Mouse (Mus musculus): ENCODE data around the gene Ints13. TPM values are rescaled to one million over a fixed set of nuclear protein-coding genes. Genes with fewer than 3 reads are reported as not detected.

Ints13 gene
- 40.3 and 53.9 TPM in 2 replicates for polyA plus RNA-seq (2015; fragmentation: Nextera tagmentation; extraction: Ambion mirVana)

- Histone ChIP-seq H3K27ac (ENCODE audit: low read length) (peak within 1 kb of the TSS; percentile 97), H3K4me1 (ENCODE audit: control insufficient read depth, insufficient read depth, low read length) (peaks cover 38% of the 10 kb centered on the region), H3K36me3 (ENCODE audit: control insufficient read depth, insufficient read depth, low read length) (no peaks in the 10 kb centered on the region), H3K9me3 (replicated peaks; ENCODE audit: control insufficient read depth, low read length, poor library complexity, severe bottlenecking) (no peaks in the 10 kb centered on the region), H3K9ac (ENCODE audit: low read depth, low read length) (peak within 1 kb of the TSS; percentile 92), H3K4me3 (ENCODE audit: low read depth, low read length) (peak within 1 kb of the TSS; percentile 84), H3K4me2 (ENCODE audit: low read length) (peak within 1 kb of the TSS; percentile 91), H3K27me3 (ENCODE audit: control insufficient read depth, insufficient read depth, low read depth, low read length) (no peaks in the 10 kb centered on the region)
- peak; percentile 96 for ATAC-seq
- under 1% methylated on average over 76 of the region's 77 CpGs for WGBS
These were observed at the start of gene Ints13 for GRCm38 (mm10) chr6:146577310-146578109. Gene Ints13, minus strand, starts transcription at chr6:146577835.

- H3K4me1 ChIP-seq (ENCODE audit: control insufficient read depth, insufficient read depth, low read length) = no peaks in the 10 kb centered on the region
- ATAC-seq = no peak
- no peak overlapping the region for H3K4me3 ChIP-seq (ENCODE audit: low read depth, low read length)
- no peak overlapping the region for H3K9ac ChIP-seq (ENCODE audit: low read depth, low read length)
- H3K36me3 ChIP-seq (ENCODE audit: control insufficient read depth, insufficient read depth, low read length) = peaks cover 13% of the 10 kb centered on the region
- no peak overlapping the region for H3K4me2 ChIP-seq (ENCODE audit: low read length)
- H3K9me3 ChIP-seq (replicated peaks; ENCODE audit: control insufficient read depth, low read length, poor library complexity, severe bottlenecking) = no peaks in the 10 kb centered on the region
- 91% methylated on average over 2 of the region's 2 CpGs for WGBS
- H3K27ac ChIP-seq (ENCODE audit: low read length) = no peak overlapping the region
- H3K27me3 ChIP-seq (ENCODE audit: control insufficient read depth, insufficient read depth, low read depth, low read length) = no peaks in the 10 kb centered on the region
These were observed 39.0 kb upstream of the Ints13 start for GRCm38 (mm10) chr6:146616670-146617069.

- no peak for ATAC-seq
- H3K27ac ChIP-seq (ENCODE audit: low read length) = no peak overlapping the region
- H3K9me3 ChIP-seq (replicated peaks; ENCODE audit: control insufficient read depth, low read length, poor library complexity, severe bottlenecking) = no peaks in the 10 kb centered on the region
- WGBS = 95% methylated on average over 8 of the region's 8 CpGs
- no peak overlapping the region for H3K4me2 ChIP-seq (ENCODE audit: low read length)
- no peak overlapping the region for H3K9ac ChIP-seq (ENCODE audit: low read depth, low read length)
- H3K4me3 ChIP-seq (ENCODE audit: low read depth, low read length) = no peak overlapping the region
- peaks cover 13% of the 10 kb centered on the region for H3K36me3 ChIP-seq (ENCODE audit: control insufficient read depth, insufficient read depth, low read length)
- no peaks in the 10 kb centered on the region for H3K27me3 ChIP-seq (ENCODE audit: control insufficient read depth, insufficient read depth, low read depth, low read length)
- no peaks in the 10 kb centered on the region for H3K4me1 ChIP-seq (ENCODE audit: control insufficient read depth, insufficient read depth, low read length)
These were observed 38.3 kb upstream of the Ints13 start for GRCm38 (mm10) chr6:146615891-146616290.

GRCm38 (mm10) chr6:146614541-146614940 lies 36.9 kb upstream of the Ints13 start:
- no peaks in the 10 kb centered on the region for H3K27me3 ChIP-seq (ENCODE audit: control insufficient read depth, insufficient read depth, low read depth, low read length)
- H3K4me2 ChIP-seq (ENCODE audit: low read length) = no peak overlapping the region
- H3K4me3 ChIP-seq (ENCODE audit: low read depth, low read length) = no peak overlapping the region
- peaks cover 15% of the 10 kb centered on the region for H3K36me3 ChIP-seq (ENCODE audit: control insufficient read depth, insufficient read depth, low read length)
- no peaks in the 10 kb centered on the region for H3K4me1 ChIP-seq (ENCODE audit: control insufficient read depth, insufficient read depth, low read length)
- whole genome bisulfite sequencing = 95% methylated on average over 5 of the region's 5 CpGs
- no peak overlapping the region for H3K27ac ChIP-seq (ENCODE audit: low read length)
- no peak for ATAC-seq
- H3K9ac ChIP-seq (ENCODE audit: low read depth, low read length) = no peak overlapping the region
- H3K9me3 ChIP-seq (replicated peaks; ENCODE audit: control insufficient read depth, low read length, poor library complexity, severe bottlenecking) = no peaks in the 10 kb centered on the region

GRCm38 (mm10) chr6:146613907-146614306 lies 36.3 kb upstream of the Ints13 start:
- Histone ChIP-seq H3K9ac (ENCODE audit: low read depth, low read length) (no peak overlapping the region), H3K36me3 (ENCODE audit: control insufficient read depth, insufficient read depth, low read length) (peaks cover 21% of the 10 kb centered on the region), H3K9me3 (replicated peaks; ENCODE audit: control insufficient read depth, low read length, poor library complexity, severe bottlenecking) (no peaks in the 10 kb centered on the region), H3K4me2 (ENCODE audit: low read length) (no peak overlapping the region), H3K4me3 (ENCODE audit: low read depth, low read length) (no peak overlapping the region), H3K4me1 (ENCODE audit: control insufficient read depth, insufficient read depth, low read length) (no peaks in the 10 kb centered on the region), H3K27ac (ENCODE audit: low read length) (no peak overlapping the region), H3K27me3 (ENCODE audit: control insufficient read depth, insufficient read depth, low read depth, low read length) (no peaks in the 10 kb centered on the region)
- WGBS = 91% methylated on average over 5 of the region's 5 CpGs
- no peak for ATAC-seq

GRCm38 (mm10) chr6:146612736-146613135 lies 35.1 kb upstream of the Ints13 start:
- Histone ChIP-seq H3K9ac (ENCODE audit: low read depth, low read length) (no peak overlapping the region), H3K27ac (ENCODE audit: low read length) (no peak overlapping the region), H3K4me1 (ENCODE audit: control insufficient read depth, insufficient read depth, low read length) (no peaks in the 10 kb centered on the region), H3K9me3 (replicated peaks; ENCODE audit: control insufficient read depth, low read length, poor library complexity, severe bottlenecking) (no peaks in the 10 kb centered on the region), H3K4me3 (ENCODE audit: low read depth, low read length) (no peak overlapping the region), H3K27me3 (ENCODE audit: control insufficient read depth, insufficient read depth, low read depth, low read length) (no peaks in the 10 kb centered on the region), H3K4me2 (ENCODE audit: low read length) (no peak overlapping the region), H3K36me3 (ENCODE audit: control insufficient read depth, insufficient read depth, low read length) (peaks cover 19% of the 10 kb centered on the region)
- ATAC-seq = no peak
- WGBS = 88% methylated on average over 5 of the region's 5 CpGs

- Histone ChIP-seq H3K27ac (ENCODE audit: low read length) (no peak overlapping the region), H3K4me2 (ENCODE audit: low read length) (no peak overlapping the region), H3K27me3 (ENCODE audit: control insufficient read depth, insufficient read depth, low read depth, low read length) (no peaks in the 10 kb centered on the region), H3K4me1 (ENCODE audit: control insufficient read depth, insufficient read depth, low read length) (no peaks in the 10 kb centered on the region), H3K36me3 (ENCODE audit: control insufficient read depth, insufficient read depth, low read length) (peaks cover 25% of the 10 kb centered on the region), H3K9me3 (replicated peaks; ENCODE audit: control insufficient read depth, low read length, poor library complexity, severe bottlenecking) (no peaks in the 10 kb centered on the region), H3K9ac (ENCODE audit: low read depth, low read length) (no peak overlapping the region), H3K4me3 (ENCODE audit: low read depth, low read length) (no peak overlapping the region)
- ATAC-seq = no peak
- WGBS = 94% methylated on average over 7 of the region's 7 CpGs
These were observed 34.3 kb upstream of the Ints13 start for GRCm38 (mm10) chr6:146611897-146612296.

- no peak overlapping the region for H3K9ac ChIP-seq (ENCODE audit: low read depth, low read length)
- no peaks in the 10 kb centered on the region for H3K9me3 ChIP-seq (replicated peaks; ENCODE audit: control insufficient read depth, low read length, poor library complexity, severe bottlenecking)
- no peak overlapping the region for H3K27ac ChIP-seq (ENCODE audit: low read length)
- H3K4me1 ChIP-seq (ENCODE audit: control insufficient read depth, insufficient read depth, low read length) = no peaks in the 10 kb centered on the region
- WGBS = 93% methylated on average over 6 of the region's 6 CpGs
- no peak for ATAC-seq
- H3K36me3 ChIP-seq (ENCODE audit: control insufficient read depth, insufficient read depth, low read length) = peaks cover 24% of the 10 kb centered on the region
- no peaks in the 10 kb centered on the region for H3K27me3 ChIP-seq (ENCODE audit: control insufficient read depth, insufficient read depth, low read depth, low read length)
- H3K4me2 ChIP-seq (ENCODE audit: low read length) = no peak overlapping the region
- H3K4me3 ChIP-seq (ENCODE audit: low read depth, low read length) = no peak overlapping the region
These were observed 33.8 kb upstream of the Ints13 start for GRCm38 (mm10) chr6:146611385-146611784.

- Histone ChIP-seq H3K4me1 (ENCODE audit: control insufficient read depth, insufficient read depth, low read length) (no peaks in the 10 kb centered on the region), H3K27ac (ENCODE audit: low read length) (no peak overlapping the region), H3K4me3 (ENCODE audit: low read depth, low read length) (no peak overlapping the region), H3K36me3 (ENCODE audit: control insufficient read depth, insufficient read depth, low read length) (peaks cover 41% of the 10 kb centered on the region), H3K27me3 (ENCODE audit: control insufficient read depth, insufficient read depth, low read depth, low read length) (no peaks in the 10 kb centered on the region), H3K9me3 (replicated peaks; ENCODE audit: control insufficient read depth, low read length, poor library complexity, severe bottlenecking) (no peaks in the 10 kb centered on the region), H3K9ac (ENCODE audit: low read depth, low read length) (no peak overlapping the region), H3K4me2 (ENCODE audit: low read length) (no peak overlapping the region)
- ATAC-seq = no peak
- WGBS = 82% methylated on average over 10 of the region's 10 CpGs
These were observed 26.0 kb upstream of the Ints13 start for GRCm38 (mm10) chr6:146603651-146604050.
